Mouse (Mus musculus): ENCODE measurements around the gene Rere. TPM values are rescaled to one million over a fixed set of nuclear protein-coding genes. Genes with fewer than 3 reads are reported as not detected.

Gene Rere
- 29.0 and 31.2 TPM in 2 replicates for polyA plus RNA-seq (2015; fragmentation: Nextera tagmentation; extraction: Ambion mirVana)

- Histone ChIP-seq H3K27ac (ENCODE audit: low read length) (peak within 1 kb of the TSS; percentile 99), H3K4me3 (ENCODE audit: low read depth, low read length) (peak within 1 kb of the TSS; percentile 100), H3K4me2 (ENCODE audit: low read length) (peak within 1 kb of the TSS; percentile 69), H3K9me3 (replicated peaks; ENCODE audit: control insufficient read depth, low read length, poor library complexity, severe bottlenecking) (no peaks in the 10 kb centered on the region), H3K36me3 (ENCODE audit: control insufficient read depth, insufficient read depth, low read length) (no peaks in the 10 kb centered on the region), H3K4me1 (ENCODE audit: control insufficient read depth, insufficient read depth, low read length) (peaks cover 13% of the 10 kb centered on the region), H3K9ac (ENCODE audit: low read depth, low read length) (peak within 1 kb of the TSS; percentile 98), H3K27me3 (ENCODE audit: control insufficient read depth, insufficient read depth, low read depth, low read length) (no peaks in the 10 kb centered on the region)
- WGBS: under 1% methylated on average over 59 of the region's 60 CpGs
- ATAC-seq: peak; percentile 96
These were observed at the start of gene Rere for GRCm38 (mm10) chr4:150281018-150281761. TSS of gene Rere (plus strand) at chr4:150281646.

- ATAC-seq: no peak
- WGBS: 60% methylated on average over 8 of the region's 8 CpGs
These were observed 49.6 kb upstream of the Rere start for GRCm38 (mm10) chr4:150231871-150232270.

GRCm38 (mm10) chr4:150234599-150235327 lies 46.7 kb upstream of the Rere start:
- Histone ChIP-seq H3K4me2 (ENCODE audit: low read length) (no peak overlapping the region), H3K9ac (ENCODE audit: low read depth, low read length) (no peak overlapping the region), H3K27ac (ENCODE audit: low read length) (peak overlapping the region; percentile 63), H3K4me3 (ENCODE audit: low read depth, low read length) (no peak overlapping the region), H3K4me1 (ENCODE audit: control insufficient read depth, insufficient read depth, low read length) (peaks cover 23% of the 10 kb centered on the region), H3K9me3 (replicated peaks; ENCODE audit: control insufficient read depth, low read length, poor library complexity, severe bottlenecking) (no peaks in the 10 kb centered on the region), H3K36me3 (ENCODE audit: control insufficient read depth, insufficient read depth, low read length) (no peaks in the 10 kb centered on the region), H3K27me3 (ENCODE audit: control insufficient read depth, insufficient read depth, low read depth, low read length) (no peaks in the 10 kb centered on the region)
- no peak for ATAC-seq
- whole genome bisulfite sequencing: 38% methylated on average over 8 of the region's 8 CpGs

More at GRCm38 (mm10) chr4:150231871-150232270, 49.6 kb upstream of the Rere start:
- Histone ChIP-seq H3K27ac (ENCODE audit: low read length) (no peak overlapping the region), H3K9ac (ENCODE audit: low read depth, low read length) (no peak overlapping the region), H3K4me2 (ENCODE audit: low read length) (no peak overlapping the region), H3K27me3 (ENCODE audit: control insufficient read depth, insufficient read depth, low read depth, low read length) (no peaks in the 10 kb centered on the region), H3K4me3 (ENCODE audit: low read depth, low read length) (no peak overlapping the region), H3K4me1 (ENCODE audit: control insufficient read depth, insufficient read depth, low read length) (peaks cover 16% of the 10 kb centered on the region), H3K36me3 (ENCODE audit: control insufficient read depth, insufficient read depth, low read length) (no peaks in the 10 kb centered on the region), H3K9me3 (replicated peaks; ENCODE audit: control insufficient read depth, low read length, poor library complexity, severe bottlenecking) (no peaks in the 10 kb centered on the region)

GRCm38 (mm10) chr4:150235585-150235984 lies 45.9 kb upstream of the Rere start:
- Histone ChIP-seq H3K4me2 (ENCODE audit: low read length) (no peak overlapping the region), H3K4me1 (ENCODE audit: control insufficient read depth, insufficient read depth, low read length) (peaks cover 30% of the 10 kb centered on the region), H3K36me3 (ENCODE audit: control insufficient read depth, insufficient read depth, low read length) (no peaks in the 10 kb centered on the region), H3K27ac (ENCODE audit: low read length) (no peak overlapping the region), H3K4me3 (ENCODE audit: low read depth, low read length) (no peak overlapping the region), H3K9ac (ENCODE audit: low read depth, low read length) (no peak overlapping the region), H3K9me3 (replicated peaks; ENCODE audit: control insufficient read depth, low read length, poor library complexity, severe bottlenecking) (no peaks in the 10 kb centered on the region), H3K27me3 (ENCODE audit: control insufficient read depth, insufficient read depth, low read depth, low read length) (no peaks in the 10 kb centered on the region)
- WGBS: 74% methylated on average over 4 of the region's 4 CpGs
- no peak for ATAC-seq

GRCm38 (mm10) chr4:150236031-150236430 lies 45.4 kb upstream of the Rere start:
- 84% methylated on average over 8 of the region's 8 CpGs for WGBS
- peak overlapping the region; percentile 54 for H3K4me2 ChIP-seq (ENCODE audit: low read length)
- no peak for ATAC-seq
- peak overlapping the region; percentile 91 for H3K9ac ChIP-seq (ENCODE audit: low read depth, low read length)
- no peaks in the 10 kb centered on the region for H3K36me3 ChIP-seq (ENCODE audit: control insufficient read depth, insufficient read depth, low read length)
- H3K4me3 ChIP-seq (ENCODE audit: low read depth, low read length): peak overlapping the region; percentile 84
- no peaks in the 10 kb centered on the region for H3K9me3 ChIP-seq (replicated peaks; ENCODE audit: control insufficient read depth, low read length, poor library complexity, severe bottlenecking)
- H3K27me3 ChIP-seq (ENCODE audit: control insufficient read depth, insufficient read depth, low read depth, low read length): no peaks in the 10 kb centered on the region
- H3K27ac ChIP-seq (ENCODE audit: low read length): peak overlapping the region; percentile 100
- H3K4me1 ChIP-seq (ENCODE audit: control insufficient read depth, insufficient read depth, low read length): peaks cover 29% of the 10 kb centered on the region

- ATAC-seq: peak; percentile 96
- H3K4me2 ChIP-seq (ENCODE audit: low read length): peak within 1 kb of the TSS; percentile 94
- peak within 1 kb of the TSS; percentile 91 for H3K9ac ChIP-seq (ENCODE audit: low read depth, low read length)
- H3K9me3 ChIP-seq (replicated peaks; ENCODE audit: control insufficient read depth, low read length, poor library complexity, severe bottlenecking): no peaks in the 10 kb centered on the region
- H3K4me3 ChIP-seq (ENCODE audit: low read depth, low read length): peak within 1 kb of the TSS; percentile 84
- under 1% methylated on average over 76 of the region's 78 CpGs for WGBS
- H3K36me3 ChIP-seq (ENCODE audit: control insufficient read depth, insufficient read depth, low read length): peaks cover 7% of the 10 kb centered on the region; the same call in 1 of the 2 replicates
- no peaks in the 10 kb centered on the region for H3K27me3 ChIP-seq (ENCODE audit: control insufficient read depth, insufficient read depth, low read depth, low read length)
- H3K4me1 ChIP-seq (ENCODE audit: control insufficient read depth, insufficient read depth, low read length): peaks cover 32% of the 10 kb centered on the region
- peak within 1 kb of the TSS; percentile 100 for H3K27ac ChIP-seq (ENCODE audit: low read length)
These were observed 44.6 kb upstream of the Rere start, which contains the start of gene Eno1 for GRCm38 (mm10) chr4:150236521-150237481. TSS of gene Eno1 (plus strand) at chr4:150236721.

GRCm38 (mm10) chr4:150237636-150238361 lies 43.6 kb upstream of the Rere start:
- Histone ChIP-seq H3K27me3 (ENCODE audit: control insufficient read depth, insufficient read depth, low read depth, low read length) (no peaks in the 10 kb centered on the region), H3K9ac (ENCODE audit: low read depth, low read length) (peak overlapping the region; percentile 91), H3K4me2 (ENCODE audit: low read length) (peak overlapping the region; percentile 94), H3K9me3 (replicated peaks; ENCODE audit: control insufficient read depth, low read length, poor library complexity, severe bottlenecking) (no peaks in the 10 kb centered on the region), H3K36me3 (ENCODE audit: control insufficient read depth, insufficient read depth, low read length) (peaks cover 10% of the 10 kb centered on the region; the same call in 1 of the 2 replicates), H3K4me3 (ENCODE audit: low read depth, low read length) (peak overlapping the region; percentile 84), H3K27ac (ENCODE audit: low read length) (peak overlapping the region; percentile 100), H3K4me1 (ENCODE audit: control insufficient read depth, insufficient read depth, low read length) (peaks cover 34% of the 10 kb centered on the region)
- ATAC-seq: 0 out of 2 replicates have a peak, but pooled peaks have one; percentile 32
- under 1% methylated on average over 21 of the region's 21 CpGs for WGBS
